Mouse (Mus musculus) thymus, postnatal 4 days (tissue): ENCODE measurements around the gene Gm20388.

Source experiments
- DNase-seq: peaks from one replicate; pipeline ENCODE4 v3.0.0; 2021

Gm20388 gene

DNA sequence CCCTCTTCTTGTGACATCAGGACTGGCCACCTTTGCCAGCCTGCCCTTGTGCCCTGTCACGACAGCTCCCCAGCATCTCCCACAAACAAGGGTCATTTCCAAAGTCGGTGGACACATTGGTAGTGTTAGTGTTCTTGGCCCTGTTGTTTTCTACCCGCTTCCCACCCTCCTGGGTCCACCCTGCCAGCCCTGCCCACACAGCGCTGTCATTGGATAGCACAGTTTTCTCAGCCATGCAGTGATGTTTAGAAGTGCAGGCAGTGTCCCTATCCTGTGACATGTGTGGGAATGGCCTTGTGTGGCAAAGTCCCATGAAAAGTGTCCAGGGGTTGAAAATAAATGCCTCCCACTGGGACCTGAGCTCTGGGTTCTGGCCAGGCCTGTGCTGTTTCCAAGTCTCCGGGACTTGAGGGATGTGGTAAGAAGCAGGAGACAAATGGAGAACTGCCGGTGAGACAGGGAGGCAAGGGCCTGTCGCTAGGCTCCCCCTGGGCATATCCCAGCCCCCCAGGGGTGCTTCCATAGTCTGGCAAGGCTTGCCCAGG is 1855.0 kb downstream of the Gm20388 start:
- DNase-seq: no peak

DNA sequence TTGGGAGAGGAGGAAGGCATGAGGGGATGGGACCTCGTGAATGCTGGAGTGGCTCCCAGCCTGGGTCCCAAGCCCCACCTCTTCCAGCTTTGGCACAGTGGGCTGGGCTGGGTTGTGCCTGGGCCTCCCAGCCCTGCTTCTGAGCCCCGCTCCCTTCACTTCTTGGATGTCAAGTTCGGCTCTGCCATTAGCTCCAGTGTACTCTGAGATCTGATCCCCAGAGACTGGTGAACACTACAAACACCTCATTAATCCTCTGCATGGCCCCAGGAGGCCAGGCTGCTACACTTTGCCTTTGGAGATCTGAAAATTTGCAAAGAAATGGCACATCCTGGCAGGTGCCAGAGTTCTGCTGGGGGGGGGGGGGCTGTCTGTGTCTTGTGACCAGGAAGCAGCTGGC is 1858.5 kb downstream of the Gm20388 start:
- no peak for DNase-seq

DNA sequence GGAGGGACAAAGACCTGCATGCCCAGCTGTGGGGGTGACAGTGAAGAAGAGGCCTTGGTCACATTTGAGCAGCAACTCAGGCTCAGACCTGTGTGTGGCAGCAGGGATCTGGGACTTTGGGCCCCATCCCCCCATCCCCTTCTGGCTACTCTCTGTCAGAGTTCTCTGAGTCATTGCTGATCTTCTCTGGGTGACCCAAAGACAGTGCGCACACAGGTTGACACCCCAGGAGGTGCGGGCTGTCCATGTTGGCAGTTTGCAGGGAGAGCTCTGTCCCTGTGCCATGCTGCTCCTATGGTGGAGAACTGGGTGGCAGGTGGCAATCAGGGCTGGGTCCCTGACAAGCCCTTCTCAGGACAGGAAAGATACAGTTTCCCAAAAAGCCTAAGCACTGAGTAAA is 1859.0 kb downstream of the Gm20388 start:
- DNase-seq: no peak

DNA sequence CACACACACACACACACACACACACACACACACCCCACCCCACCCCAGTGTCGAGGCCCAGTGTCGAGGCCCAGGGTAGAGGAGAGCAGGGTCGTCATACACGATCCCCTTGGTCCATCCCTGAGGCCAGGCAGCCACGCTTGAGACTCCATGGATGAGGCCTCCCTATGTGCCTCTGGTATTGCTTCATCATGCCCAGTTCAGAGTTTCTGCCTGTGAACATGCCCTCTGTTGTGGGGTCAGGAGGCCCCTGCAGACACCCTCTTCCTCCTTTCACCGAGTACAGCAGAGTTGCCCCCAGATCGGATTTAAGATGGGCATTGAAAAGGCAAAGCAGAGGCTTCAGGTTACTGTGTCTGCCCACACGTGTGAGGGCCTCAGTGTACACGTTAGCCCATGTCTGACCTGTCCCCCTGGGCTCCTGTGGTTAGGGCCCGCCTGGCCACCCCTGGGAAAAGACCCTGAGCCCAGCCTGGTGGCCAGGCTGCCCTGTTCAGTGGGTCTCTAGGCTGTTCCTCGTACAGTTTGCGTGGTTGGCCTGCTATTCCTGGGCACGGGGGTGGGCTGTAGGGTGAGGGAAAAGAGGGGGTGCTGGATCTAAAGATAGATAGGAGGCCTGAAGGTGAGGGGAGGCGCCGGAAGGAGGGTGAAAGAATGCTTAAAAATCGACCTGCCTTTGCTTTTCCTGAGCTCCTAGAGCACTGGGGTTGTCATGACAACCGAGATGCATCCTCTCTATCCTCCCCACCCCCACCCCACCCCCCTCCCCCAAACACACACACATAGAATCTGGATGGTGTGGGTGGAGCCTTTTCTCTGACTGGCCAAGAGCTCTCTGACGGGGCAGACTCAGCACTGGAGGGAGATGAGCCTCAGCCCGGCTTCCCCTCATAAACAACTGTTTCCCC is 1860.5 kb downstream of the Gm20388 start:
- DNase-seq: no peak

DNA sequence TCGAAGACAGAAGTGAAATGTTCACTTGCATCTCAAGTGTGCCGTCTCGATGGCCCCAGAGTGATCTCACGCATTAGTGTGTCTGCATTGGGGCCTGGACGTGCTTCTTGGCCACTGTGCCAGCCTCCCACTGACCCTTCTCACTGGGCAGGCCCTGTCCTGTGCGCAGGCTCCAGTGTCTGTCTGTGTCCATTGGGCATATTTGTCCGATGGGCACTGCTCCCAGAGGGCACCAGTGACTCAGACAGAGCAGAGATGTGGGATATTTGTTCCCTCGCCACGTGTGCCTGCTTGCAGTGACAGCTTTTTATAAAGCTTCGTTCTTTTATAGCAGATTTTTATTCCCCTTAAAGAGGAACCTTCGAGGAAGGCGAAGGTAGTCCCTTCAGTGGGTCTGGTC is 1863.2 kb downstream of the Gm20388 start:
- DNase-seq: no peak

DNA sequence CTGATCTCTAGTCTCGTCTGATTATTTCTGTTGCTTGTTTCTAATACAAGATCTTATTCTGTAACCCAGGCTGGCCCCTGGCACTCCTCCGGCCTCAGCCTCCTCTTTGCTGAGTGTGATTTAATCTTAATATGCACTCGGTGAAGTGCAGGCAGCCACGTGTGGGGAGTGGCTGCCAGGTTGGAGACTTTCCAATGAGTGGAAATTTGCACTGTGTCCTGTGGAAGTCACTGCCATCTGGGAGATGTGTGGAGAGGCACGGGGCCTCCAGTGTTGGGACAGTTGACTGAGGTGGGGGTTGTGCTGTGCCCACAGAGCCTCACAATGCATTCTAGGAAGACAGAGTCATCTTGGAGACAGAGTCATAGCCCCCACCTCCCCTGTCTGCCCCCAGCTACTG is 1871.9 kb downstream of the Gm20388 start:
- DNase-seq: no peak

DNA sequence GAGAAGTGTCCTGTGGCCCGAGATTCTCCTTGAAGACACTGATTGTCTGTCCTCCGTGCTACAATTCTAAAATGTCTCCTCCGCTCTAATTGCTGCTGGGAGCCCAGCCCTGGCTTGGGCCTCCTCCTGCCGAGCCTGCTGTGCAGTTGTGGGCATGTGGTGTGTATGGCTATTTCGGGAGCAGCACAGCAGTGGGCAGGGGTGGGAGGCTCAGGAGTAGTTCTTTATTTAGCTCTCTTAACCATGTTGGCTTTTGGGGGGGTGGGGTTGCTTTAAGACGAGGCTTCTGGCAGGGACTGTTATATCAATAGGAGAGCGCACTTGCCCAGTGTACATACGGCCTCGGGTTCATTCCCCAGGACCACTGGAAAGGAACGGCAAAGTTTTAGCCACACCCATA is 1875.9 kb downstream of the Gm20388 start:
- DNase-seq: no peak

DNA sequence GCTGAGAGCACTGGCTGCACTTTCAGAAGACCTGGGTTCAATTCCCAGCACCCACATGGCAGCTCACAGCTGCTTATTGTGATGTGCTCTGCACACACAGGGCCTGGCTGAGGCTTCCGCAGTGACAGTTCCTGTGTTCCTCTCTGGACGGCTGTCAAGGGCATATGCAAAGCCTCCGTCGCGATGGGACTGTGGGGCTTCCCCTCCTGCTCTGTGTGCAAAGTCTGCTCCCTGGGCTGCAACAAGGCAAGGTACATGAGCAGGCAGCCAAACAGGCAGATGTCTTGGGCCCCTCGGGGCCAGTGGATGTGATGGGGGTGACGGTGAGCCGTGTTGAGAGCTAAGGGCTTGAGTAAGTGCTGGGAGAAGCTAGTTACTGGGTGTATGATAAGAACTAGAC is 1878.1 kb downstream of the Gm20388 start:
- DNase-seq: no peak

DNA sequence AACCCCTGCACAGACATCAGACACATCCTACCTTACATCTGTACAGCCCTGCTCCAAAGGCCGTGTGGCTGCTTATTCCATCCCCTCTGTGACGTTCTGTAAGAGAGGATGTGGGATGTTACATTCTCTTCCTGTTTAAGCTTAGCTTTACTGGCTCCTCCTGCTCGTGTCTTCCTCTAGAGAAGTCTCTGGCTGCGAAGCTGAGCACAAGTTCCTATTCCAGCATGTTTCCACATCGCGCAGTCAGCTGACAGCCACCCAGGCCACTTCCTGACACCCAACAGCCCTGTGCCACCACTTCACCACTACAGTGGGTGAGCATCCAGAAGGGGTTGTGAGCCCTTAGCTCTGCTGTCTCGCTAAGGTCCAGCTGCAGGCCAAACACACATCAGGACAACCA is 1881.5 kb downstream of the Gm20388 start:
- no peak for DNase-seq

DNA sequence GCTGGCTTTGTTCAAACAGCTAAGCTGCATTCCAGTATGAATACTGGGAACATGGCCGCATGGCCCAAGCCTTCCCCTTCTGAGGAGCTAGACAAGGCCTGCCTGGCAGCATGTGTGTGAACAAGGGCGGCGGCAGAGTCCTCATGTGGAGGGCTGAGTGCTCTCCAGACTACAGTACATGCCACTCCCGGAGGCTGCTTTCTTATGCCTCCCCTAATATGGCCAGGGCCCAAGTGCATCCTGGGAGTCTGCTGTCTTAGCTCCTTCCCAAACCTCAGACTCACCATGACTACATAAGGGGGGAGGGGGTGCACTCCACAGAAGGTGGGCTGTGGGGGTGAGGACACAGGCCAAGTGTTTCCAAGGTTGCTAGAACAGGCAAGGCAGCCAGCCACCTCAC is 1882.0 kb downstream of the Gm20388 start:
- no peak for DNase-seq

DNA sequence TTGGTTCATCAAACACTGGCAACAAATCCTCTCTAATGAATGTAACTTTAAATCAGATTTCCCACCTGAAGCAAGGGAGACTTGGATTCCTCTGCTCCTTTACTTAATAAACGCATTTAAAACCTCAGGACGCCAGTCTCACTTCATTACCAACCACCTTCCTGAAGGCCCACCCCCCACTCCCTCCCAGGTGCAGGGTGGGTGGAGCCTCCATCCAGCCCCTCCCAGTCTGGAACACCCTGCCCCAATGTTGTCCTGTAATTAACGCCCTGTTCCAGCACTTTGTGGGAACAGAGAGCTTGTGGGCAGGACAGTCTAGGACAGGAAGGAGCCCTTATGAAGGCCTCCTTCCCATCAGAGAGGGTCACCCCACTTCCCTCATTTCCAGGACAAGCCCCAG is 1883.5 kb downstream of the Gm20388 start:
- DNase-seq: no peak

DNA sequence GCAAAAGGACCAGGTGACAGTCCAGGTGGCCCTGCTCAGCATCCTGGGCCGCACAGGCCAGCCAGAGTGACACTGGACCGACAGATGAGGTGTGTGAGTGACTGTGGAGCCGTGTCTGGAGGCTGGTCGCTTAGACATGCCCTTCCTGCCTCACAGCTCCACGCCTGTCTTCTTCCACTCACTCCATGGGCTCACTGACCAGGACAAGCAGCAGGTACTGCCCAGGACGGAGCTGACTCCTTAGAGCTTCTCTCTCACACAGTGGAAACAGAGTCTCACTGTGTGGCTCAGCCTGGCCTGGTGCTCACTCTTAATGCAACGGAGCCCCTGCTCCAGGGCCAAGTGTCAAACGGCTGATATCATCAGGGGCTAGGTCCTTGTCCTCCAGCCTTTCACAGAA is 1884.8 kb downstream of the Gm20388 start:
- no peak for DNase-seq

DNA sequence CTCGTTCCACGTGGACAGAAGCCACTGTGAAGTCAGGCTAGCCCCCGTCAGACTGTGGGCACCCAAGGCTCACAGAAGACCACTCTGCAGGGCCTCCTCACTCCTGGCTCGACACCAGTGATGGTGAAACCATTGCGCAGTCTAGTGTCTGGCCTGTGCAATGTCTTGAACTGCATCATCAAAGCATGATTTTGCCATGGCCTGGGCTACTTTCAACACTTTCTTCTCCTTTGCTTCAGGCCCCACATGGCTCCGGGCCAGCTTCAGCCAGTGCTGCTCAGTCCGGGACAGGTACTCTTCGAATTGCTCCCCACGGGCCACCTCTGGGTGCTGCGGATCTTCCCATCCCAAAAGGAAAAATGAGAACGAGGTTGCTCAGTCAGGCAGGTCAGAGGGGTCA is 1885.8 kb downstream of the Gm20388 start:
- no peak for DNase-seq

DNA sequence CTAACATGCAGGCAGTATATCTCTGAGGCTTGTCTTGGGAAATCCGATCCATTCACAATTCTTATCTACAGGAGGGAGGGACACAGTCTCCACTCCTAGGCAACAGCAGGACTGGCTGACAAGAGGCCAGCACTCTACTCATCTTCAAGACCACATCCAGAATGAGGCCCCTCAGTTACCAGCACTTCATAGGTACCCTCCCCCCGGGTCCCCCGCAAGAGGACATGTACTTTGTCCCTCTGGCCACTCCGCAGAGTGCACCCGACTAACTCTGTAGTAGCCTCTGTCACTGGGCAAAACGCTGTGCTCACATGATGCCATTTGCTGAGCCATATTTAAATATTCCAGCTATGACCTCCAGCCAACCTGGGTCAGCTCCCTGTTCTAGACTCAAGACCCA is 1887.8 kb downstream of the Gm20388 start:
- no peak for DNase-seq

DNA sequence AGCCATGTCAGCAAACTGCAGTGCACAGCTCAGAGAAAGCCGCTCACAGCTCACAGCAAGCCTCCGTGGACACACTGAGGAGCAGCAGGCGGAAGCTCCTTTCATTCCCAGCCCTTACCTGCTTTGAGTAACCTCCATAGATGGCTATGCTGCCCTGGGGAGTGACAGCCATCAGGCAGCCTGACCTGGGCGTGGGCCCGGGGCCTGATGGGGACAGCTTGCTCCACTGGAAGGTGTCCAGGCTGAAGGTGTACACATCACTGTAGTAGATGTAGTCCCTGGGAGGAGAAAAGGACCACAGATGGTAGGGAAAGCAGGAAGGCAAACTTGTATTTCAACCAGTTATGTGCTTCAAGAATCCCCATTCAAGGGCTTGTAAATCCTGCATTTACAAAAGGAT is 1894.2 kb downstream of the Gm20388 start:
- DNase-seq: no peak

DNA sequence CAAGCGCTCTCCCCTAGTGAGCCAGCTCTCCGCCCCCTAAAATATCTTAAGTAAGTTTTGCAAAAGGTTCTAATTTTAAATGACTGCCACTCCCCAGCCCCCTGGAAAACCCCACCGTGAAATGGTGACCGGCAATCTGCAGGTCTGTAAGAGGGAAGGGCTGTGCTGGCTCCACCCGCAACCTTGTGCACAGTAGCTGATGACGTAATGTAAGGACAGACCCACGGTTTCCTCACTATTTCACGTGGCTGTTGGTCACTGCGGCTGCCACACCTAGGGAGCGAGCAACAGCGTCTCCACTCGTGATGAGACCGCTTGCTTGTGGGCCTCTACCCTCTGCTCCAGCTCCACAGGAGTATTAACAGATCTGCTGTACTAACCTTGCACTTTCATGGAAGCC is 1895.5 kb downstream of the Gm20388 start:
- DNase-seq: no peak

DNA sequence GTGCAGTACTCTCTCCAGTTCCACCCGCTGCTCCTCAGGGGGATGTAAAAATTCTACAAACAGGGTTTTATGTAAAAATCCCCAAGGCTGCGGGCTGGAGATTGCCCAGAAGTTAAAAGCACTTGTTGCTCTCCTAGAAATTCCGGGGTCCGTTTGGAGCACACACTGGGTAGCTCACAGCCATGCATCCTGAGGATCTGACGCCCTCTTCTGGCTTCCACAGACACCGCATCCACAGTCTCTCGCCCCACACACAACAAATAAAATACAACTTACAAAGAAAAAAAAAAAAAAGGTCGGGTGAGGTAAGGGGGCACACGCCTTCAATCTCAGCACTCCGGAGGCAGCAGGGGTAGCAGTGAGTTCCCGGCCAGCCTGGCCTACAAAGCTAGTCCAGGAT is 1897.4 kb downstream of the Gm20388 start:
- DNase-seq: no peak

DNA sequence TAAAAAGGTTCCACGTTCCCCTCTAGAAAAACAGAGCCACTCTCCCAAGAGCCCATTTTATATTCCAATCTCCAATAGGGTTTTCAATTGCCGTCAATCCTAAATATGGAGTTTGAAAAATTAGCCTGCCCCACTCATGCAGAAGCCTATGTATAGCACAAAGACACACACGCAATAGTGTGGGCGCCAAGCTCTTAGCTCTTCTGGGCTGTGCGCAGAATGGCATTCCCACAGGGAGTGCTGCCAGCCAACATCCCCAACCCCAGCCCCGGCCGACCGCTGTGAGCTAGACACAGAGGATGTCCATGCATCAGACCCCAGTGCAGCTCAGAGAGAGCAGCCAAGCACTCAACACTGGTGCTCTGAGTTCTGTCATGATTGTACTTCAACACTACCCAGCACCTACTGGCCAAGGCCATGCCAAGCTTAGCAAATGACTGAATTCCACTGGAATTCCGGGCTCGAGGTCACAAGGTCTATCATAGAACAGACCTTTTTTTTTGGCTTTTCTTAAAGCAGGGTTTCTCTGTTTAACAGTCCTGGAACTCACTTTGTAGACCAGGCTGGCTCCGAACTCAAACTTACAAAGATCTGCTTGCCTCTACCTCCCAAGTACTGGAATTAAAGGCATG is 1899.0 kb downstream of the Gm20388 start:
- no peak for DNase-seq

DNA sequence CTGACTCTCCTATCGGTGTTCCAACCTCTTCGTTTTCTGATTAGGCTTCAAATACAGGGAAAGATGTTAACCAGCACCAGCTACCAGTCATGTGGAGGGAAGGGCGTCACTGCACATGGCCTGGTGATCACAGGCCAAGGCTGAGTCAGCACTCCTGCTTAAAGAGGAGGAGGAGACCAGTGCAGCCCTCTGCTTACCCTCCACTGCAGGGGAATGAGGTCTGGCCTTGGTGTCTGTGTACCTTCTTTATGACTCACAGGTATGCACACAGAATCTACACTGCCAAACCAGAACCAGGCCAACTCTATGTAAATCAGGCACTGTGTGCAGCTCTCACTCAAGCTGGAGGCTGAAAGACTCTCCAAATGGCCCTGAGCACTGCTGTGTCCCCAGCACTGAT is 1900.9 kb downstream of the Gm20388 start:
- DNase-seq: no peak

DNA sequence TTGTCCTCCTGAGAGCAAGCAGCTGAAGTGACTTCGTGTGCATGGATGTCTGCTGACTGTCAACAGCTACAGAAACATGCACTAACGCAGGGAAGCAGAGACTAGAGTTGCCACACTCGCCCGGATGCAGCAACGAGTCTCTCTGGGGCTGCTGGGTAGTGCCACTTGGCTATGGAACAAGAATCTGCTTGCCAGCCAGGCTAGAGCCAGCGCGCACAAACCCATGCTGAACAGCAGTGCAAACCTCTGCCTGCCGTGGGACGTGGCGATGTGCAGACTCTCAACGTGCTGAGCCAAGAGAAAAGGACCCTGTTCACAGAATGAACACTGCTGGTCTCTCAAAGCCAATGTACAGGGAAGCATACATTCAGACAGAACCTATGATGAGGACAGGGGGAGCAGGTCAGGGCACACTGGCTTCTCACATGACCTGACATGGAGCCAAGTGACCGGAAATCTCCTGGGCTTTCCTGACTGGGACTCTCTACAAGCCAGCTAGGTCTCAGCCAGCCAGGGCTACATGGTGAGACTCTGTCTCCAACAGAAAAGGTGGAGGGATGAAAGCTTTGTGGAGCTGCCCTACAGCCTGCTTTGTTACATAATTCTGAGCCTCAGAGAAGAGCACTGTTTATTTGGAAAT is 1901.4 kb downstream of the Gm20388 start:
- DNase-seq: no peak

DNA sequence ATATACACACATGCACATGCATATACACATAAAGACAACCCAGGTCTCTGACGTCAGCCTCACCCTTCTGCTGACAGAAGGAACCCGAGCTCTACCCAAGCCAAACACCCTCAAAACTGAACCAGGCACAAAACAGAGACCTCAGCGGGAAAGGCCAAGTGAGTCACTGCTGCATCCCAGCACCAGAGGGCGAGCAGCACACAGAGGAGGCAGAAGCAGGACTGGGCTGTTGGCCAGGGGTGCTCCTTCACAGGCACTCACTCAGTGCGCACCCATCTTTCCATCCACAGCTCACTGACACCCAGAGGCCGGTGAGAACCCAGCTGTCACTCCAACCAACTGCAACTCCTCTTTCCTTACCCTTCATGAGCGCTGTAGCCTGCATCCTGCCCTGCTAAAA is 1907.6 kb downstream of the Gm20388 start:
- no peak for DNase-seq

DNA sequence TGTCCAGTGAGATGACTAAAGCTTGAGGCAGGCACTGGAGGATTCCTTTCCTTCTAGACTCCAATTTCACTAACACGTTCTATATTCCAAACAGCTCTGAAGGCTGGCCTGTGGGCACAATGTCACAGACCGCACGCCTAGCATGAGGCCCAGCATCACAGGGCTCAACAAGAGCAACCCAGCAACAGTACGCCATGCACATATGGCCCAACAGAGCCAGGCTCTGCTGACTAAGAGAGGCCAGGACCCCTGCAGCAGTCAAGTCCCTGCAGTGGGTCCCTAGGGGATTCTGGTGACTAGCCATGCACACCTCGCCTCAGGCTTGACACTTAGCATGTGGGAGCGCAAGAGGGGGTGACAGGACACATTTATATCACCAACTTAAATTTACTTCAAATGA is 1910.2 kb downstream of the Gm20388 start:
- peak; percentile 1 for DNase-seq

DNA sequence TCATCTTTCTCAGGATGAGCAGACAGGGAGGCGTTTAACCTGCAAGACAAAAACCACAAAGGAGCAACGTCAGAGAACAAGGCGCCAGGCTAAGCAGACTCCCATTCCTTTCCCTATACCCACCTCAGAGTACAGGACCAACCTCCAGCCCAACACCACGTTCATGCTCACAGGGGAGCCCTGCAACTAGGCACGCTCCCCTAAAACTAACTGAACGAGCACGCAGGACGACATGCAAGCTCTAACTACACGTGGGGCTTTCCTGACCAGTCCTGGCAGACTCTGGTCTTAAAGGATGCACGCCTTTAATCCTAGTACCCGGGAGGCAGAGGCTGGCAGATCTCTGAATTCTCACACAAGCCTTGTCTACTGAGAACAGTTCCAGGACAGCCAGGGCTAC is 1910.7 kb downstream of the Gm20388 start:
- peak; percentile 2 for DNase-seq

DNA sequence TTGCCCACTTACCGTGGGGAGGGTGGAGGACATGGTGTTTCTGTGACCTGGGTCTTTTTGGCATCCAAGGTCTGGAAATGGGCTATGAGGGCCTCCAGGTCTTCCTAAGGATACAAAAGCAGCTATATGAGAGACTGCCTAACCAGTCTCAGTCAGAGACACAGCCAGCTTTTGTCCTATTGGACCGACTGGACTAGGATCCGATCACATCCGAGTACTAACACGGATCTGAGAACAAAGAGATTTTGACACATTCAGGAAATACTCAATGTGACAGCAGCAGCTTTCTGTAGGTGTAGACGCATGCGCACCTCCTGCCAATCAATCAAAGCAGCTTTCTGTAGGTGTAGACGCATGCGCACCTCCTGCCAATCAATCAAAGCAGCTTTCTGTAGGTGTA is 1911.1 kb downstream of the Gm20388 start:
- no peak for DNase-seq
